Mouse (Mus musculus) liver, embryonic 12.5 days (tissue): ENCODE measurements around the gene Plcb4. TPM values are rescaled to one million over a fixed set of nuclear protein-coding genes. Genes with fewer than 3 reads are reported as not detected.
"Not testable (repeated sequence)": the region's sequence is repeated elsewhere in the genome, so short reads cannot be mapped to it uniquely, and the experiment has no call there.

Source experiments
- ATAC-seq: fragments of 200-750 bp; cut with Nextera tagmentation; 2 replicates; pipeline ENCODE4 v1.8.0; 2017; ENCODE audit warnings: moderate number of reproducible peaks, mild to moderate bottlenecking, moderate library complexity
- H3K27ac ChIP-seq: fragments of 300-500 bp; sonication (generic); 2 replicates; pipeline ENCODE4 v1.5.1; 2016; ENCODE audit warnings: mild to moderate bottlenecking
- H3K27me3 ChIP-seq: fragments of 300-500 bp; sonication (generic); replicated peaks from 2 replicates; pipeline ENCODE4 v1.6.1; 2016; ENCODE audit warnings: mild to moderate bottlenecking, moderate library complexity
- H3K36me3 ChIP-seq: fragments of 300-500 bp; sonication (generic); 2 replicates; pipeline ENCODE4 v1.6.1; 2016; ENCODE audit warnings: mild to moderate bottlenecking, moderate library complexity
- H3K4me1 ChIP-seq: fragments of 300-500 bp; sonication (generic); 2 replicates; pipeline ENCODE4 v1.6.1; 2016
- H3K4me2 ChIP-seq: fragments of 300-500 bp; sonication (generic); 2 replicates; pipeline ENCODE4 v1.6.1; 2016; ENCODE audit warnings: mild to moderate bottlenecking, moderate library complexity
- H3K4me3 ChIP-seq: fragments of 300-500 bp; sonication (generic); 2 replicates; pipeline ENCODE4 v1.5.1; 2016; ENCODE audit warnings: mild to moderate bottlenecking, moderate library complexity
- H3K9ac ChIP-seq: fragments of 300-500 bp; sonication (generic); 2 replicates; pipeline ENCODE4 v1.6.1; 2016; ENCODE audit warnings: mild to moderate bottlenecking, moderate library complexity
- H3K9me3 ChIP-seq: fragments of 300-500 bp; sonication (generic); replicated peaks from 2 replicates; pipeline ENCODE4 v1.6.1; 2016; ENCODE audit warnings: mild to moderate bottlenecking, moderate library complexity
- WGBS: fragments of 180-500 bp; shearing (Covaris S2); methylation state at CpG from one replicate; pipeline ENCODE4 v1.1.7; 2016; ENCODE audit not compliant: insufficient replicate concordance; 5-methylcytosine and 5-hydroxymethylcytosine counted together
- polyA plus RNA-seq: library from polyadenylated mRNA; unstranded; fragments of >200 nt; fragmentation: Nextera tagmentation; extraction: Ambion mirVana; gene quantifications from 2 replicates; pipeline ENCODE4 v1.2.1, GENCODE M21; 2016

Gene Plcb4
- polyA plus RNA-seq, 1 experiment from 2014 or later, result 5.8 TPM

DNA sequence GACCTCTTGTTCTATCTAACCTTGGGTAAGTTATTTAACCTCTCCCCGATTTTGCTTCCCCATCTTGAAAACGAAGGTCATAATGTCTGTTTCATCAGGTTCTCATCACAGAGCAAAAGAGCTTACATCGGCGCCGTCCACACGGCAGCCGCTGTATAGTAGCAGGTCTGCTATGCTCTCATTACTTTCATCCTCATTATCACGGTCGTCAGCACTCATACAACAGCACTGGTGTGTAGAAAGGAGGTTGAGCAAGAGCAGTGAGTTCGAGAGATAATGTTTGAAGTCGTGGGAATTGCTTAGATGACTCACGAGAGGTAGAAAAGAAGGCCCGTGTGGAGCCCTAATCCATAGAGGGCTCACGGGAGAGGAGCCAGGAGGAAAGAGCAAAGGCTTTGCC, 304.3 kb downstream of the Plcb4 start:
- Histone ChIP-seq H3K9ac (no peak overlapping the region), H3K27ac (no peak overlapping the region), H3K4me2 (no peak overlapping the region), H3K9me3 (no peaks in the 10 kb centered on the region), H3K4me1 (no peaks in the 10 kb centered on the region), H3K36me3 (no peaks in the 10 kb centered on the region), H3K4me3 (no peak overlapping the region), H3K27me3 (no peaks in the 10 kb centered on the region)
- WGBS, result 75% methylated on average over 14 of the region's 14 CpGs
- ATAC-seq, result no peak

DNA sequence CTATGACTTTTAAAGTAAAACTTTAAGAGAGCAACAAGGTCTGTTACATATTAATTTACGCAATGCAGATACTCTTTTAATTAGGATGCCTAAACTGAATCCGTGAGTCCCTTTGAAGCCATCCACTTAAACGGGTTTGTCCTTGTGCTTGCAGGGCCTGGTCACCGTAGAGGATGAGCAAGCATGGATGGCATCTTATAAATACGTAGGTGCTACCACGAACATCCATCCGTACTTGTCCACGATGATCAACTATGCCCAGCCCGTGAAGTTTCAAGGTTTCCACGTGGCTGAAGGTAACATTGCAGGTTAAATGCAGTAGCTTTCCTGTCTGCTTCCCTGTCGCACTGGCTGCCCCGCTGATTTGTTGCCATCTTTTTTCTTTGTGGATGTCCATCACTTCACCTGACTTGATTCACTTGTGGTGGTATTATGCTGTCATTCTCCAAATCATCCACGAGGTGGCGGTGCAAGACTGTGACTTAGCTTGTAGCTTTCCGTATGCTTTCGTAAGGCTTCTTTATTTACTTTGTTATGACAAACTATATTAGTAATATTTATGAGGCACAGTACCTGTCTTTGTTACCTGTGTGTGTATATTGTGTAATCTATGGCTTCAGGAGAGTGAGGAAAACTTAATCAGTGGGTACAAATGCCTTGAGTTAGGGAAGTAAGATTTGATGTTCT, 308.2 kb downstream of the Plcb4 start:
- 57% methylated on average over 16 of the region's 16 CpGs for WGBS

DNA sequence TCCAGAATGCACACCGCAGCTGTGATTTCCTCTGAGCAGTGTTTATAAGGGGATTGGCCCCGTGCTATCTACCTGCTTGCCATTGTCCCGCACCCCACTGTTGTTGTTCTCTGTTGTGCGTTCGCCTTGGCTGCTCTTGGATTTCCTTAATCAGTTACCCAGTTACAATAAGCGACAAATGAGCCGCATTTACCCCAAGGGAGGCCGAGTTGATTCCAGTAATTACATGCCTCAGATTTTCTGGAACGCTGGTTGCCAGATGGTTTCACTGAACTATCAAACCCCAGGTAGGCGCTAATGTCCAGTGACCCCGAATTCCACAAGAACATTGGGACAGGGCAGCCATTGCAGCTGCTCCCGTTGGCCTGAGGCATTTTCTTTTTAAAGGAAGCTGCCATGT, 309.3 kb downstream of the Plcb4 start:
- 82% methylated on average over 12 of the region's 12 CpGs for WGBS
- H3K4me1 ChIP-seq, result no peaks in the 10 kb centered on the region
- ATAC-seq, result no peak
- no peaks in the 10 kb centered on the region for H3K36me3 ChIP-seq
- no peak overlapping the region for H3K4me3 ChIP-seq
- no peak overlapping the region for H3K27ac ChIP-seq
- H3K4me2 ChIP-seq, result no peak overlapping the region
- H3K9ac ChIP-seq, result no peak overlapping the region
- H3K27me3 ChIP-seq, result no peaks in the 10 kb centered on the region
- no peaks in the 10 kb centered on the region for H3K9me3 ChIP-seq

More for the DNA sequence above, 308.2 kb downstream of the Plcb4 start:
- Histone ChIP-seq H3K4me2 (no peak overlapping the region), H3K9ac (no peak overlapping the region), H3K4me3 (no peak overlapping the region), H3K9me3 (no peaks in the 10 kb centered on the region), H3K4me1 (no peaks in the 10 kb centered on the region), H3K27me3 (no peaks in the 10 kb centered on the region), H3K36me3 (no peaks in the 10 kb centered on the region), H3K27ac (no peak overlapping the region)
- no peak for ATAC-seq

GRCm38 (mm10) chr2:135970902-135971301, 312.1 kb downstream of the Plcb4 start:
- Histone ChIP-seq H3K4me3 (no peak overlapping the region), H3K27ac (no peak overlapping the region), H3K27me3 (no peaks in the 10 kb centered on the region), H3K4me1 (no peaks in the 10 kb centered on the region), H3K9ac (no peak overlapping the region), H3K9me3 (no peaks in the 10 kb centered on the region), H3K4me2 (no peak overlapping the region), H3K36me3 (no peaks in the 10 kb centered on the region)
- no peak for ATAC-seq
- 78% methylated on average over 4 of the region's 4 CpGs for WGBS

- Histone ChIP-seq H3K4me1 (no peaks in the 10 kb centered on the region), H3K4me2 (no peak overlapping the region), H3K36me3 (no peaks in the 10 kb centered on the region), H3K27me3 (no peaks in the 10 kb centered on the region), H3K4me3 (no peak overlapping the region), H3K27ac (no peak overlapping the region), H3K9ac (no peak overlapping the region), H3K9me3 (no peaks in the 10 kb centered on the region)
- ATAC-seq, result no peak
- 75% methylated on average over 9 of the region's 9 CpGs for WGBS
Observed at GRCm38 (mm10) chr2:135975978-135976377, 317.2 kb downstream of the Plcb4 start.

GRCm38 (mm10) chr2:135978790-135979189, 320.0 kb downstream of the Plcb4 start:
- H3K4me2 ChIP-seq, result no peak overlapping the region
- no peaks in the 10 kb centered on the region for H3K4me1 ChIP-seq
- no peak overlapping the region for H3K9ac ChIP-seq
- WGBS, result 65% methylated on average over 5 of the region's 5 CpGs
- no peak for ATAC-seq
- no peaks in the 10 kb centered on the region for H3K36me3 ChIP-seq
- no peak overlapping the region for H3K4me3 ChIP-seq
- no peak overlapping the region for H3K27ac ChIP-seq
- no peaks in the 10 kb centered on the region for H3K27me3 ChIP-seq
- no peaks in the 10 kb centered on the region for H3K9me3 ChIP-seq

GRCm38 (mm10) chr2:135980428-135980827, 321.6 kb downstream of the Plcb4 start:
- Histone ChIP-seq H3K36me3 (no peaks in the 10 kb centered on the region), H3K9me3 (no peaks in the 10 kb centered on the region), H3K4me1 (no peaks in the 10 kb centered on the region), H3K9ac (no peak overlapping the region), H3K27ac (no peak overlapping the region), H3K4me2 (no peak overlapping the region), H3K27me3 (no peaks in the 10 kb centered on the region), H3K4me3 (no peak overlapping the region)
- no peak for ATAC-seq
- WGBS, result 59% methylated on average over 1 of the region's 1 CpGs

DNA sequence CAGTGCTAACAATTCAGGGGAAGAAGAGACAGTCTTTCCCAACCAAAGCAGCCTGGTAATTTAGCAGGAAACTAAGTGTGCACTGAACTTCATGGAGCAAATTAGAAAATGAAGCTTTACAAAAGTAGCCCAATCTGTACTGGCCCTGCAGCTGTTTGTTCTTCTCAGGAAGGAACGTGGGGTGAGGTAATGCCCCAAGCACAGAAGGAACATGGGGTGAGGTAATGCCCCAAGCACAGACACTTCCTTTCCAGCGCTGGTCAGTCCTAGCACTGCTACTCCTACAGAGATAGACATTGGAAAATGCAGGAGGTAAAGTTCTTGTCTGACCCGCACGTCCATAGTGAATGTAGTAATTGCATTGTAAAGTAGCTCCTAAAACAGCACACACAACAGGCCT, 325.2 kb downstream of the Plcb4 start:
- Histone ChIP-seq H3K4me3 (no peak overlapping the region), H3K27ac (no peak overlapping the region), H3K27me3 (no peaks in the 10 kb centered on the region), H3K4me2 (no peak overlapping the region), H3K4me1 (no peaks in the 10 kb centered on the region), H3K36me3 (no peaks in the 10 kb centered on the region), H3K9ac (no peak overlapping the region), H3K9me3 (no peaks in the 10 kb centered on the region)
- no peak for ATAC-seq
- WGBS, result 65% methylated on average over 4 of the region's 4 CpGs

DNA sequence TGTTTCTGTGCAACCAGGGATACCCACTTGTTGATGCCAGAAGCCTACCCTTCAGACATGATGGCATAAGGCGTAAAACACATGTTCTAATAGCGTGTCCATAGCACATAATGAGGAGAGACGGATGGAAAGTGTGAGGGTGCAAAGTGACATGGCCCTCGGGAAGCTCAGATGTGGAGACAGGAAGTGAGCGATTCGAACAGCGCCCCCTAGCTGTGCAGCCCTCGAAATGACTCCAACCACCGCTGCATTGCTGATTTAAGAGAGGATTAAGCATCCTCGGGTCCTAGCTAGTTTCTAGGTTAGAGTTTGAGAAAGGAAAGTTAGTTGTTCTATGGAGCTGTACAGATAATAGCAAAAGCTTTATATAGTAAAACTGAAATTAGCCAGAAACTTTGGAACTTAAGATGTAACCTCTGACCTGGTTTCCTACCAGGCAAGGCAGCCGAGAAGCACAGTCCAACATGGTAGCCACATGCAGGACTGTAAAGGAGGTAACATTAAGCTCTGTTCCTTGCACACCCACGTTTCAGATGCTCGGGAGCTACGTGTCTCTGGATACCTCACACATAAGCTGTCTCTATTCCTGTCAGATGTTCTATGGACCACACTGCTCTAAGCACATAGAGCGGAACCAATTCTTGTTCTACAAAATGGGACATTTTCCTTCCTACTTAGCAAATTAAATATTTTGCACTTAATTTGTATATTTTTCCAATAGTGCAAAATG, 326.9 kb downstream of the Plcb4 start:
- Histone ChIP-seq H3K27ac (no peak overlapping the region), H3K27me3 (no peaks in the 10 kb centered on the region), H3K4me1 (no peaks in the 10 kb centered on the region), H3K9ac (no peak overlapping the region), H3K36me3 (no peaks in the 10 kb centered on the region), H3K4me3 (no peak overlapping the region), H3K4me2 (no peak overlapping the region), H3K9me3 (no peaks in the 10 kb centered on the region)
- WGBS, result 69% methylated on average over 15 of the region's 15 CpGs
- ATAC-seq, result no peak

DNA sequence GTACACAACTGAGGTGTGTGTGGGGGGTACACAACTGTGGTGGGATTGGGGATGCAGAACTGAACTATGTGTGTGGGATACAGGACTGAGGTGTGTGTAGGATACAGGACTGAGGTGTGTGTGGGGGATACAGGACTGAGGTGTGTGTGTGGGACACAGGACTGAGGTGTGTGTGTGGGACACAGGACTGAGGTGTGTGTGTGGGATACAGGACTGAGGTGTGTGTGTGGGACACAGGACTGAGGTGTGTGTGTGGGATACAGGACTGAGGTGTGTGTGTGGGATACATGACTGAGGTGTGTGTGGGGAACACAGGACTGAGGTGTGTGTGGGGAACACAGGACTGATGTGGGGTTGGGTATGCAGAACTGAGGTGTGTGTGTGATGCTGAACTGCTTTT, 329.7 kb downstream of the Plcb4 start:
- not testable (repeated sequence) for H3K4me1 ChIP-seq, H3K9ac ChIP-seq, H3K27me3 ChIP-seq, ATAC-seq, H3K36me3 ChIP-seq, H3K4me2 ChIP-seq, H3K27ac ChIP-seq, H3K4me3 ChIP-seq, H3K9me3 ChIP-seq

DNA sequence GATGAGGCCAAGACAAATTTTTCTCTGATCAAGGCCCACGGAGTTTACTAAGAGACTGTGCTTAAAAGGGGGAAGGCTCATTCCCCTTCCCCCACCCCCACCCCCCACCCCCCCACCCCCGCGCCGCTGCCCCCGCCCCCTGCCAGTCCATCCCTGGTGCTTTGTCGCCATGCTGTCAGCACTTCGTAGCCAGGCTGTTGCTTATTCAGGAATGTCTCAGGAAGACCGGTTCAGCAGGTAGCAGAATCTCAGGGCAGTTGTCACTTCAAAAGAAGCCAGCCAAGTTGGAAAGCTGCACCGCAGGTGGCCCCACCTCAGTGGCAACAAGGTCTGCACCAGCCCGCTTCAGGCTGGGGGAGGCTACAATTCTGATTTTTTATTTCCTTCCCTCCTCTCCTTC, 331.9 kb downstream of the Plcb4 start:
- not testable (repeated sequence) for H3K4me2 ChIP-seq, H3K9me3 ChIP-seq, H3K36me3 ChIP-seq, H3K4me3 ChIP-seq, ATAC-seq, H3K27ac ChIP-seq, H3K4me1 ChIP-seq, H3K9ac ChIP-seq, H3K27me3 ChIP-seq
- 71% methylated on average over 7 of the region's 10 CpGs for WGBS

GRCm38 (mm10) chr2:135993314-135993713, 334.5 kb downstream of the Plcb4 start:
- Histone ChIP-seq H3K4me3 (no peak overlapping the region), H3K4me1 (no peaks in the 10 kb centered on the region), H3K9me3 (no peaks in the 10 kb centered on the region), H3K27me3 (no peaks in the 10 kb centered on the region), H3K36me3 (no peaks in the 10 kb centered on the region), H3K27ac (no peak overlapping the region), H3K4me2 (no peak overlapping the region), H3K9ac (no peak overlapping the region)
- WGBS, result 64% methylated on average over 11 of the region's 11 CpGs
- ATAC-seq, result no peak

DNA sequence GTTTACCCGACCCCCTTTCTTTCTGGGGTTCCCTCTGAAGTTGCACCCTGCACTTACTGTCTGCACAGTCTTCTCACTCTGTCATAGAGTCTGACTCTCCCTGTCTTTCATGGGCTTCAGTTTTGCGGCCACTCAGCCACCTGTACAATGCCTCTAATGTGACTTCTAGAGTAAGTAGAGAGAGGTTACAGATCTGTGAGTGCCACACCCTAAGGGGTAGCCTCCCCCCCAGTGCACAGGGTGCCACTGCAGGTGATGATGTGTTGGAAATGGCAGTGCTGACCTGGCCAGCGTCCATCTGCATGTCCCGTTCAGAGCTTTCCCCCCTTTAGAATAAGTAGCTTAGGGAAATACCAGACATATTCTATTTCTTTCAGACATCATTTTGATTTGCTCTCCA, 336.4 kb downstream of the Plcb4 start:
- Histone ChIP-seq H3K4me2 (no peak overlapping the region), H3K27me3 (no peaks in the 10 kb centered on the region), H3K9me3 (no peaks in the 10 kb centered on the region), H3K4me3 (no peak overlapping the region), H3K4me1 (no peaks in the 10 kb centered on the region), H3K9ac (no peak overlapping the region), H3K36me3 (no peaks in the 10 kb centered on the region), H3K27ac (no peak overlapping the region)
- ATAC-seq, result no peak
- 77% methylated on average over 4 of the region's 4 CpGs for WGBS
